Mouse (Mus musculus): ENCODE measurements around the gene Chmp3.

Gene Chmp3

DNA sequence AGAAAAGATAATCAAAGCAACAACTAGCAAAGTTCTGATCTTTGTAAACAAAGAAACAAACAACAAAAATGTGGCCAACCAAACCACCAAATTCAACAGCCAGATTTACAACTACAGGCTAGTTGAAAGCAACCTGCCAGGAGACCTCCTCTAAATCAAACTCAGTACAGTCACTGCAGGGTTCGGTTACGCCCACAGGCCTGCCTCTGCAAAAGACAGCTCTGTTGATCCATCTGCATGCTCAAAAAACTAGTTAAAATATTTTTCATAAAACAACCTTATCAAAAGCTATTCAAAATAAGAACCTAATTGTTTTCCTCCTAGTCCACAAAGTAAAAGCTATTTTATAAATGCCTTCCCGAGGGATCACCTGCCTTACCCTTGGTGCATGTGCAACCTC, 64.2 kb downstream of the Chmp3 start:
- in situ Hi-C loops (cut with MboI, MseI), result loop anchor here in 1 of 2 experiments (25.0 kb wide), 1 partner anchor 205 kb away; no protein-coding TSS in a partner anchor

DNA sequence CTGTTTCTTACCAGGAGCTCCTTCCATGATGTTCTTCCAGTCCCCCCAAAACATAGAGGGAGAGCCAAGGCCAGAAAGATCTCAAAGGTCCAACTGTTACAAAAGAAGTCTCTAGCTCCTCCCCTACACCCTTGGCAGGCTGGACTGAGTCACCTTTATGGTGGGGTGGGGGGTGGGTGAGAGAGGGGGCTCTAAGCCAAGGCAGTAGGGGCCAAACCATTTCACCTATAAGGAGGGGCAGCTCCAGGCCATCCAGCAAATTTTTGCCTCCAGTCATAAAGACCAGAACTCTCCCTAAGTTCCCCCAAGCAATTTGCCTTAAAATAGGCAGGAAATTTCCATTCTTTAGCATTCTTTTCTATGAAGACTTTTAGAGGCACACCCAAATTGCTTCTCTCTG, 65.4 kb downstream of the Chmp3 start:
- in situ Hi-C loops (cut with MboI, MseI), result loop anchor here in 1 of 2 experiments (25.0 kb wide), 1 partner anchor 203 kb away; no protein-coding TSS in a partner anchor

DNA sequence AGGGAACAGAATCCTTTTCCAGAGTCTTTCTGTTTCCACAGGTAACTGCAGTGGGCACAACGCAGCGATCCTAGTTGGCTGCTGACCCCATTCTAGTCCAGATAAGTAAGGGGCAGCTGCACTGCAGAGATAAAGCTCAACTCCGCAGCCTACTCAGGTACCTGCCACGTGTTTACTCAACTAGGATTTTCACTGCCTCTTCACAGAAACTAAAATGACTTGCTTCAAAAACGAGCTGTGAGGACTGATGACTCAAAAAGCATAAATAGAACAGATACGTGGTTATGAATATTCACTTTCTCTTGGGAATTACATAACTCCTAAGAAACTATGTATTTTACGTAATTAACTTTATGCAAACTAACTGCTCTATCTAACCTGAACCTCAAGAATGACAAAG, 66.4 kb downstream of the Chmp3 start:
- in situ Hi-C loops (cut with MboI, MseI), result loop anchor here in 1 of 2 experiments (25.0 kb wide), 1 partner anchor 202 kb away; no protein-coding TSS in a partner anchor

DNA sequence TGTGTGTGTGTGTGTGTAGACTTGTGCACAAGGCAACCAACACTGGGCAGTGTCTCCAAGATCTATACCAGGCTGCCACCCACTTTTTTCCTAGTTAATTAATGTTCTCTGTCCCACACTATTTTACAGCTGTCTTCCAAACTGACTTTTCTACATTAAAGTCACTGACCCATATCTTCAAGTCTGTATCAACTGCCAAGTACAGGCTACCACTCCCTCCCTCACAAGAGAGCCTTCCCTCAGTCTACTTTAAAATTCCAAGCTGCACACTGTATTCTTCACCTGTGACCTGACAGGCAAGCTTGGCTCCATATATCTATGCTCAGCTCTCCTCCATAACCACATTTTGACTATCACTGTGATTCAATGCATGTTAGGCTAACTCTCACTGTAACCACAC, 69.6 kb downstream of the Chmp3 start:
- in situ Hi-C loops (cut with MboI, MseI), result loop anchor here in 1 of 2 experiments (25.0 kb wide), 1 partner anchor 199 kb away; no protein-coding TSS in a partner anchor

DNA sequence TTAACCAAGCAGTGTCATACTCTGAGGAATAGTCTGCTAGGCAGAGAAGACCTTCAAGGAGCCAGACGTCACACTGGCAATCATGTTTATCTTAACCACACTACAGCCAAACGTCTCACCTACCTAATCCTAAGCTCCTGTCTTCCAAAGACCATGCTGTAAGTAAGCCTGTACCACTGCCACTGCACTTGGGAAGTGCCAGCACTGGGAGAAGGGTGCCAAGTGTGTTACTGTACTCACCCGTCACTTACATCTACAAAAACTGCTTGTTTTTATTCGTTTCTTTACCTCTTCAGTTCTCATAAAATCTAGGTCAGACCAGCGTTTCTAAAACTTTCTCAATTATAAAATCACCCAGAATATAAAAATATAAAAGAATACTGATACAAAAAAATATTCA, 73.4 kb downstream of the Chmp3 start:
- in situ Hi-C loops (cut with MboI, MseI), result loop anchor here in 1 of 2 experiments (25.0 kb wide), 1 partner anchor 195 kb away; no protein-coding TSS in a partner anchor

DNA sequence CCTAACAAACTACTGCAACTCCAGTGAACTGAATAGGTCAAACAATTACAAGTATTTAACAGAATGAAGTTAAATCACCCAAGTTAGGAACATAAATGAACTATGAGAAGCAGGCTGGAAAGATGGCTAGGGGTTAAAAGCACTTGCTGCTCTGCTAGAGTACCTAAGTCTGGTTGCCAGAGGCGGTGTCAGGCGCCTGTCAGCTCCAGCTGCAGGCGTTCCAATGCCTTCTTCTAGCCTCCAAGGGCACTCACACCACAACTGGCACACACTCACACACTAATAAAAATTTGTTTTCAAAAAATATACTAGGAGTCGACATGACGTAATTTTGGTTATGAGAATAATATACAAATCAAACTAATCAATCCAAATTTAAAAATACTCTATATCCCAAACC, 78.0 kb downstream of the Chmp3 start:
- in situ Hi-C loops (cut with MboI, MseI), result loop anchor here (10.0 to 25.0 kb wide), 2 partner anchors 191 to 713 kb away; no protein-coding TSS in a partner anchor

DNA sequence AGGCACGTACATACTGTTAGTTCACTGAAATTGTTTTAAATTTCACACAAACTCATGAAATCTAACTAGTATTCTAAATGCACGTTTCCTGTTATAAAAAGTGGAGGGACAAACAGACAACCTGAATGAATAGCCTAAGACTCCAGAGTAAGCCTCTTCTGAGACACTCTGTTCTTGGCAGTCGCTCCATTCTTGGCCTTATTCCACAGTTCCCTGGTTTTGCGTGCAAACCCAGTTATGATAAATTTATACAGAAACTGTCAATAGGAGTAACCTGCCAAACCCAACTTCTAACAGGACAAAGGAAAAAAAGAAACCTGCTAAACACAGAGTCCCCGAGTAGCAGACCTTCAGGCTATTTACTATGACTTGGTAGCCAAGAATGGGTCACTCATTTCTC, 78.4 kb downstream of the Chmp3 start:
- in situ Hi-C loops (cut with MboI, MseI), result loop anchor here (10.0 to 25.0 kb wide), 2 partner anchors 190 to 713 kb away; no protein-coding TSS in a partner anchor

DNA sequence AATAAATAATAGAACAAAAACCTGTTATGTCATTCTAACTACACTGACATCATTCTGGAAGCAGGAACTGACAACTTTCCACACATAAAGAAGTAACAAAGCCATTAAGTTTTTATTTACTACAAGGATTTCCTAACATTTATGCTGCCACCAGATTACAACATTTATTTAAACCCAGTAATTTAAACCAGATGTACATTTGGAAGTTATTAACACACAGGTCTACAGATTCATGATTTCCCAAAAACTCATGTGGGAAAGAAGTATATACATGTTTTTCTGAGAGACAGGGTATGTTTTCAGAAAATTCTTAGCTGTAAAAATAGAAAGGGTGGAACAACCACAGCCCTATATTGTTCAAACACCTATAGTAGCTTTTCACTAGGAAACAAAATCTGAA, 81.1 kb downstream of the Chmp3 start:
- in situ Hi-C loops (cut with MboI, MseI), result loop anchor here (10.0 to 25.0 kb wide), 2 partner anchors 188 to 710 kb away; no protein-coding TSS in a partner anchor

DNA sequence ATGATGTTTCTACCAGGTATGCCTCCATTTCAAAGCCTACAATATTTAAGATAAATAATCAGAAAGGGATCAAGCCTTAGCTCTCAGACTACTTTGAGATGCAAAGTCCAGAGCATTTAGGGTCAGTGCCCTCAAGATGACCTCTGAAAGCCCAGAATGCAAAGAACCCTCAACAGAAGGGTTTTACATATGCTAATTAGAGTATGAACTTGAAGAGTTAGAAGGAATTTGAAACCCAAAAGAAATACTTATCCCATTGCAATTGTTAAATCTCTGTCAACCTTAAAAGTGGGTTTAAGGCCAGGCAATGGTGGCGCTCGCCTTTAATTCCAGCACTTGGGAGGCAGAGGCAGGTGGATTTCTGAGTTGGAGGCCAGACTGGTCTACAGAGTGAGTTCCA, 82.4 kb downstream of the Chmp3 start:
- in situ Hi-C loops (cut with MboI, MseI), result loop anchor here in 1 of 2 experiments (10.0 kb wide), 1 partner anchor 709 kb away; no protein-coding TSS in a partner anchor

DNA sequence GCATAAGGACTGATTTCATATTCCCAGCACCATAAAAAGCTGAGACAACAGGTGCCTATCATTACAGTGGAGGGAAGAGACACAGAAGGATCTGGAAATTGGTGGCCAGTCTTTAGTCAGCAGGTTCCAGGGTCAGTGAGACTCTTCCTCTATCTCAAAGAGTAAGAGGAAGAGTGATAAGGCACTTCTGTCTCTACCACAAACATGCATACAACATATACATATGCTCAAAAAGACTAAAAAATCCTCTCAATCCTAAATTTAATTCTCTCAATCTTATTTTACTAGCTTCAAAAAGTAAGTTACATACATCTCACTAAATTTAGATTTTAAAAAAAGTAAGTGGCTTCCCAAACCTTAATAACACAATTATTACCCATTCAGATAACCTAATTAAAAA, 83.7 kb downstream of the Chmp3 start:
- in situ Hi-C loops (cut with MboI, MseI), result loop anchor here in 1 of 2 experiments (10.0 kb wide), 1 partner anchor 707 kb away; no protein-coding TSS in a partner anchor

DNA sequence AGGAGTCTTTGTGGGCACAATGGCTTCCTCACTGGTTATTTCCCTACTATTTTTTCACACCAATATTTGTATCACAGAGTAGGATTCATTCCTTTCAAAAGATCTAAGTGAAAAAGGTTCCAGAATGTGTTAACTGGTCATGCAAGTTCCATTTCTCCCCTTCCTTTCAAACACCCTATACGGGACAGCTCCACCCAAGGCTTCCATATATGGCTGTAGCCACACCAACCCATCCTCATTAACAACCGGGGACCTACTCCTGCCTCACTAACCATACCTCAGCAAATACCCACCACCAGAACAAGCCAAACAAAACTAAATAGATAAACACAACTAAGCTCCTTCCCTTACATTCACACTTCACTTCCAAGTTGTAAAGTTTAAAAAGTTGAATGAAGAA, 87.6 kb downstream of the Chmp3 start:
- in situ Hi-C loops (cut with MboI, MseI), result no loop called here

DNA sequence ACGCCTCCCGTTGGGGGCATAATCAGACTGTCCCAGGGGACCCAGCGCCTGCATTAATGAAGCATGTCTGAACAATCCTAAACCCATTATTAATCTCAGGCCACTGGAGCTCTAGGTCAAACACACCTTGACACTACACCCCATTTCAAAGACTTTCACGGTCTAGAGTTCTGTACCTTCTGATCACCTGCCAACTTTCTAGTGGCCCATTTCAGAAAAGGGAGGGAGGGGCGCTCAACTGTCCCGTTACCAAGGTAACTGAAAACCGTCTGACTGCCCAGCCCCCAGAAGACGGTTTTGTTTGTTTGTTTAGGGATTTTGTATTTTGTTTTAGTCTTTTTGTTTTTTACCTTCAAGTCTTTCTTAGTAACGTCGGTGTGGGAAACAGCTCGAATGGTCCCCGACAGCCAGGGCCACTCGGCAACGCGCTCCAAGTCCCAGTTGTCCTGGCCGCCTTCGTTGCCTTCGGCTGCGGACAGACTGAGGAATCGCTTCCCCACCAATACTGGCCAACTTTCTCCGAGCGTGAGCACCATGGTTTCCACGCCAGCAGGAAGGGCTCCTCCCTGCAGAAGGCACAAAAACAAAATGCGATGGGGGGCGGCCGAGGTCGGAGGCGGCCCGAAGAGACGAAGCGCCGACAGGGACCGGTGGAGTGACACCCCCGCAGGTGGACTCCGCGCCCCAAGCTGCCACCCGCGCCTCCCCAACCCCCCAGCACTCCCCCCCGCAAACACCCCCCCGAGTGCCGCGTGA, 88.3 kb downstream of the Chmp3 start:
- in situ Hi-C loops (cut with MboI, MseI), result no loop called here
